Mouse (Mus musculus): ENCODE measurements around the gene Hoxb5. TPM values are rescaled to one million over a fixed set of nuclear protein-coding genes. Genes with fewer than 3 reads are reported as not detected.
A peak's percentile ranks its signal among the peaks of the same experiment; 100 is the strongest.

The Hoxb5 gene
- polyA plus RNA-seq, 1 experiment from 2014 or later: 5.5 TPM

- DNase-seq (ENCODE audit: low spot score): peak; percentile 61
Observed at GRCm38 (mm10) chr11:96264390-96265020, 38.6 kb upstream of the Hoxb5 start.

GRCm38 (mm10) chr11:96265954-96266353 lies 37.2 kb upstream of the Hoxb5 start:
- Histone ChIP-seq H3K9me3 (replicated peaks) (no peaks in the 10 kb centered on the region), H3K27ac (peak overlapping the region; percentile 48; the same call in 1 of the 2 replicates), H3K36me3 (no peaks in the 10 kb centered on the region), H3K4me1 (peaks cover 52% of the 10 kb centered on the region), H3K4me3 (no peak overlapping the region), H3K27me3 (ENCODE audit: low read depth, poor library complexity, severe bottlenecking) (peaks cover 100% of the 10 kb centered on the region)
- 5% methylated on average over 7 of the region's 7 CpGs for WGBS
- peak; percentile 49 for DNase-seq (ENCODE audit: low spot score)

More at GRCm38 (mm10) chr11:96264390-96265020, 38.6 kb upstream of the Hoxb5 start:
- Histone ChIP-seq H3K27me3 (ENCODE audit: low read depth, poor library complexity, severe bottlenecking) (peaks cover 100% of the 10 kb centered on the region), H3K36me3 (no peaks in the 10 kb centered on the region), H3K9me3 (replicated peaks) (no peaks in the 10 kb centered on the region), H3K4me1 (peaks cover 51% of the 10 kb centered on the region), H3K4me3 (no peak overlapping the region), H3K27ac (no peak overlapping the region)
- WGBS: 8% methylated on average over 8 of the region's 8 CpGs

- H3K4me1 ChIP-seq: peaks cover 57% of the 10 kb centered on the region
- no peaks in the 10 kb centered on the region for H3K36me3 ChIP-seq
- DNase-seq (ENCODE audit: low spot score): peak; percentile 31
- no peak overlapping the region for H3K27ac ChIP-seq
- H3K9me3 ChIP-seq (replicated peaks): no peaks in the 10 kb centered on the region
- WGBS: 19% methylated on average over 7 of the region's 7 CpGs
- H3K4me3 ChIP-seq: no peak overlapping the region
- H3K27me3 ChIP-seq (ENCODE audit: low read depth, poor library complexity, severe bottlenecking): peaks cover 100% of the 10 kb centered on the region
Observed at GRCm38 (mm10) chr11:96267021-96267920, 35.9 kb upstream of the Hoxb5 start.

- Histone ChIP-seq H3K9me3 (replicated peaks) (no peaks in the 10 kb centered on the region), H3K27ac (no peak overlapping the region), H3K4me1 (peaks cover 66% of the 10 kb centered on the region), H3K27me3 (ENCODE audit: low read depth, poor library complexity, severe bottlenecking) (peaks cover 100% of the 10 kb centered on the region), H3K4me3 (no peak overlapping the region), H3K36me3 (no peaks in the 10 kb centered on the region)
- WGBS: 8% methylated on average over 1 of the region's 1 CpGs
- DNase-seq (ENCODE audit: low spot score): peak; percentile 52
Observed at GRCm38 (mm10) chr11:96268031-96268745, 34.9 kb upstream of the Hoxb5 start.

- peak; percentile 66 for DNase-seq (ENCODE audit: low spot score)
- Histone ChIP-seq H3K4me3 (peak overlapping the region; percentile 50), H3K4me1 (peaks cover 55% of the 10 kb centered on the region), H3K36me3 (no peaks in the 10 kb centered on the region), H3K27me3 (ENCODE audit: low read depth, poor library complexity, severe bottlenecking) (peaks cover 100% of the 10 kb centered on the region), H3K27ac (no peak overlapping the region), H3K9me3 (replicated peaks) (no peaks in the 10 kb centered on the region)
- WGBS: 1% methylated on average over 19 of the region's 19 CpGs
Observed at GRCm38 (mm10) chr11:96269869-96270268, 33.3 kb upstream of the Hoxb5 start.

- DNase-seq (ENCODE audit: low spot score): peak; percentile 67
- H3K9me3 ChIP-seq (replicated peaks): no peaks in the 10 kb centered on the region
- peaks cover 100% of the 10 kb centered on the region for H3K27me3 ChIP-seq (ENCODE audit: low read depth, poor library complexity, severe bottlenecking)
- whole genome bisulfite sequencing: under 1% methylated on average over 40 of the region's 40 CpGs
- peaks cover 48% of the 10 kb centered on the region for H3K4me1 ChIP-seq
- H3K27ac ChIP-seq: peak within 1 kb of the TSS; percentile 76
- no peaks in the 10 kb centered on the region for H3K36me3 ChIP-seq
- peak within 1 kb of the TSS; percentile 50 for H3K4me3 ChIP-seq
Observed at GRCm38 (mm10) chr11:96270996-96271540, 32.1 kb upstream of the Hoxb5 start, which contains the start of gene Hoxb9. Hoxb9 (plus strand) TSS chr11:96271457.

- peaks cover 44% of the 10 kb centered on the region for H3K4me1 ChIP-seq
- under 1% methylated on average over 52 of the region's 52 CpGs for WGBS
- peak overlapping the region; percentile 50 for H3K4me3 ChIP-seq
- peaks cover 100% of the 10 kb centered on the region for H3K27me3 ChIP-seq (ENCODE audit: low read depth, poor library complexity, severe bottlenecking)
- no peak for DNase-seq (ENCODE audit: low spot score)
- no peaks in the 10 kb centered on the region for H3K36me3 ChIP-seq
- H3K9me3 ChIP-seq (replicated peaks): no peaks in the 10 kb centered on the region
- peak overlapping the region; percentile 76 for H3K27ac ChIP-seq
Observed at GRCm38 (mm10) chr11:96271541-96272011, 31.6 kb upstream of the Hoxb5 start.

- Histone ChIP-seq H3K4me1 (peaks cover 50% of the 10 kb centered on the region), H3K4me3 (peak overlapping the region; percentile 50), H3K27me3 (ENCODE audit: low read depth, poor library complexity, severe bottlenecking) (peaks cover 100% of the 10 kb centered on the region), H3K9me3 (replicated peaks) (no peaks in the 10 kb centered on the region), H3K36me3 (no peaks in the 10 kb centered on the region), H3K27ac (peak overlapping the region; percentile 76)
- peak; percentile 69 for DNase-seq (ENCODE audit: low spot score)
- under 1% methylated on average over 56 of the region's 58 CpGs for WGBS
Observed at GRCm38 (mm10) chr11:96272024-96272921, 30.9 kb upstream of the Hoxb5 start.

- Histone ChIP-seq H3K27me3 (ENCODE audit: low read depth, poor library complexity, severe bottlenecking) (peaks cover 100% of the 10 kb centered on the region), H3K4me1 (peaks cover 62% of the 10 kb centered on the region), H3K9me3 (replicated peaks) (no peaks in the 10 kb centered on the region), H3K36me3 (no peaks in the 10 kb centered on the region), H3K4me3 (no peak overlapping the region), H3K27ac (no peak overlapping the region)
- 13% methylated on average over 10 of the region's 10 CpGs for WGBS
- DNase-seq (ENCODE audit: low spot score): no peak
Observed at GRCm38 (mm10) chr11:96274428-96274827, 28.7 kb upstream of the Hoxb5 start.

- WGBS: 18% methylated on average over 4 of the region's 4 CpGs
- no peaks in the 10 kb centered on the region for H3K36me3 ChIP-seq
- H3K9me3 ChIP-seq (replicated peaks): no peaks in the 10 kb centered on the region
- H3K27ac ChIP-seq: no peak overlapping the region
- no peak for DNase-seq (ENCODE audit: low spot score)
- H3K27me3 ChIP-seq (ENCODE audit: low read depth, poor library complexity, severe bottlenecking): peaks cover 100% of the 10 kb centered on the region
- peaks cover 52% of the 10 kb centered on the region for H3K4me1 ChIP-seq
- H3K4me3 ChIP-seq: no peak overlapping the region
Observed at GRCm38 (mm10) chr11:96275896-96276295, 27.2 kb upstream of the Hoxb5 start.

GRCm38 (mm10) chr11:96277151-96278044 lies 25.7 kb upstream of the Hoxb5 start:
- Histone ChIP-seq H3K27ac (peak overlapping the region; percentile 46; the same call in 1 of the 2 replicates), H3K36me3 (no peaks in the 10 kb centered on the region), H3K27me3 (ENCODE audit: low read depth, poor library complexity, severe bottlenecking) (peaks cover 99% of the 10 kb centered on the region), H3K4me3 (peak overlapping the region; percentile 37), H3K9me3 (replicated peaks) (no peaks in the 10 kb centered on the region), H3K4me1 (peaks cover 52% of the 10 kb centered on the region)
- WGBS: 2% methylated on average over 35 of the region's 35 CpGs
- DNase-seq (ENCODE audit: low spot score): no peak

Data from limb, embryonic 10.5 days (tissue).